Mouse (Mus musculus): ENCODE data around the gene Dip2a. TPM values are rescaled to one million over a fixed set of nuclear protein-coding genes. Genes with fewer than 3 reads are reported as not detected.

The Dip2a gene
- polyA plus RNA-seq, 1 experiment = 12.5 TPM

DNA sequence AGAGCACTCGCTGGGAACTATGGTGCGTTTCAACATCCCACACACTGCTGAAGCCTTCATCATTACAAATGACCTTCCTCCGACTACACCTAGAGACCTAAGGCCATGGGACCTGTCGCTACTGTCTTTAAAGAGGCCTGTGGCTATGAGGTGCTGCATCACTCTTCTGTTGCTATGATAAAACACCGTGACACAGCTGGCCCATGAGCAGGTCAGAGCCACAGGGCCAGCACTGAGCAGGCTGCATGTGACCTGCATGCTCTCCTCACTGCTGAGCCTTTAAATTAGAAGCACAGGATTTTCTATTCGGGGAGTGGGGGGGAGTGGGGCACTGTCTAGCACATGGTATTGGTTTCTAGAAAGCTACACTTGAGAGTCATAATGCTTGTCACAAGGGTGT lies 133.0 kb downstream of the Dip2a start:
- H3K9ac ChIP-seq (ENCODE audit: low read depth, poor library complexity, severe bottlenecking) = no peak overlapping the region
- no peak overlapping the region for H3K4me3 ChIP-seq (ENCODE audit: low read depth, low read length)
- H3K36me3 ChIP-seq (ENCODE audit: control insufficient read depth, insufficient read depth, low read length, poor library complexity, severe bottlenecking) = no peaks in the 10 kb centered on the region
- peaks cover 11% of the 10 kb centered on the region; the same call in 1 of the 2 replicates for H3K9me3 ChIP-seq (replicated peaks; ENCODE audit: control insufficient read depth, insufficient read depth, low read length, poor library complexity, severe bottlenecking)
- no peaks in the 10 kb centered on the region for H3K27me3 ChIP-seq (ENCODE audit: control insufficient read depth, insufficient read depth, low read length, poor library complexity, severe bottlenecking)
- TF ChIP-seq CTCF (IDR thresholded peaks at IDR 0.05; ENCODE audit: low read depth, low read length) (no peak), POLR2A (IDR thresholded peaks at IDR 0.05; ENCODE audit: insufficient read depth, low read length) (no peak), EP300 (IDR thresholded peaks at IDR 0.05; ENCODE audit: insufficient read depth, low read depth, low read length) (no peak)
- H3K27ac ChIP-seq (ENCODE audit: insufficient read depth, low read length) = no peak overlapping the region
- no peaks in the 10 kb centered on the region for H3K4me1 ChIP-seq (ENCODE audit: control insufficient read depth, insufficient read depth, low read length)

DNA sequence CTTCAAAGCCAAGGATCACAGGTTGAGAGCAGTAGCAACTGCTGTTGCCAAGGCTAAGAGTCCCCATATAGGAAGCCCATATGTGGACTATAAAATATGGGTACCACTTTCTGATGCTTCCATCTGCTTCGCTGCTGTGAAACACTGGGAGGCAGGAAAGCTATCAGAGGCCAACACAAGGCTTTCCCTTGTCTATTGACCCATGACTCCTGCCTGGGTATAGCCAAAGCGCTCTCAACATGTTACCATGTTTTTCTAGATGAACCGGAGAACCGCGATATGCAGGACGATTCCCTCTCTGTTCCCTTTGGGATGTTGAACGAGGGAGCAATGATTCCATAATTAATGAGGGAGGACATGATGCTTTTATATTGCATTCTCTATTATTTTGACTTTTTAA lies 134.3 kb downstream of the Dip2a start:
- H3K36me3 ChIP-seq (ENCODE audit: control insufficient read depth, insufficient read depth, low read length, poor library complexity, severe bottlenecking) = no peaks in the 10 kb centered on the region
- H3K4me3 ChIP-seq (ENCODE audit: low read depth, low read length) = no peak overlapping the region
- peaks cover 11% of the 10 kb centered on the region; the same call in 1 of the 2 replicates for H3K9me3 ChIP-seq (replicated peaks; ENCODE audit: control insufficient read depth, insufficient read depth, low read length, poor library complexity, severe bottlenecking)
- no peaks in the 10 kb centered on the region for H3K4me1 ChIP-seq (ENCODE audit: control insufficient read depth, insufficient read depth, low read length)
- H3K9ac ChIP-seq (ENCODE audit: low read depth, poor library complexity, severe bottlenecking) = no peak overlapping the region
- TF ChIP-seq EP300 (IDR thresholded peaks at IDR 0.05; ENCODE audit: insufficient read depth, low read depth, low read length) = no peak
- TF ChIP-seq CTCF (IDR thresholded peaks at IDR 0.05; ENCODE audit: low read depth, low read length) = no peak
- no peak for TF ChIP-seq POLR2A (IDR thresholded peaks at IDR 0.05; ENCODE audit: insufficient read depth, low read length)
- no peaks in the 10 kb centered on the region for H3K27me3 ChIP-seq (ENCODE audit: control insufficient read depth, insufficient read depth, low read length, poor library complexity, severe bottlenecking)
- H3K27ac ChIP-seq (ENCODE audit: insufficient read depth, low read length) = no peak overlapping the region

Other genes starting within 250 kb of the Dip2a start
- gene Slc5a4b, start 234.3 kb downstream of the Dip2a start, polyA plus RNA-seq (2011; ENCODE audit: insufficient read depth, insufficient read length, low read depth, missing spikeins) = not detected in 2 replicates
- not detected in 2 replicates for gene Slc5a4a, start 197.8 kb downstream of the Dip2a start, polyA plus RNA-seq (2011; ENCODE audit: insufficient read depth, insufficient read length, low read depth, missing spikeins)
- gene Prmt2, start 107.4 kb downstream of the Dip2a start, polyA plus RNA-seq (2011; ENCODE audit: insufficient read depth, insufficient read length, low read depth, missing spikeins) = 22.5 and 28.6 TPM in 2 replicates
- not detected in 2 replicates for gene S100b, start 91.4 kb downstream of the Dip2a start, polyA plus RNA-seq (2011; ENCODE audit: insufficient read depth, insufficient read length, low read depth, missing spikeins)
- gene AC141477.1, start 95.2 kb upstream of the Dip2a start, polyA plus RNA-seq (2011; ENCODE audit: insufficient read depth, insufficient read length, low read depth, missing spikeins) = 47.3 and 67.3 TPM in 2 replicates
- 42.2 and 47.0 TPM in 2 replicates for gene Pcnt, start 97.5 kb upstream of the Dip2a start, polyA plus RNA-seq (2011; ENCODE audit: insufficient read depth, insufficient read length, low read depth, missing spikeins)
- not detected in 2 replicates for gene 2610028H24Rik, start 103.8 kb upstream of the Dip2a start, polyA plus RNA-seq (2011; ENCODE audit: insufficient read depth, insufficient read length, low read depth, missing spikeins)
- 59.1 and 66.6 TPM in 2 replicates for gene Mcm3ap, start 123.6 kb upstream of the Dip2a start, polyA plus RNA-seq (2011; ENCODE audit: insufficient read depth, insufficient read length, low read depth, missing spikeins)
- gene Ybey, start 123.8 kb upstream of the Dip2a start, polyA plus RNA-seq (2011; ENCODE audit: insufficient read depth, insufficient read length, low read depth, missing spikeins) = 4.1 and 5.6 TPM in 2 replicates
- gene Lss, start 186.3 kb upstream of the Dip2a start, polyA plus RNA-seq (2011; ENCODE audit: insufficient read depth, insufficient read length, low read depth, missing spikeins) = 111 and 112 TPM in 2 replicates
- not detected in 2 replicates for gene Spatc1l, start 217.0 kb upstream of the Dip2a start, polyA plus RNA-seq (2011; ENCODE audit: insufficient read depth, insufficient read length, low read depth, missing spikeins)
- gene Ftcd, start 230.4 kb upstream of the Dip2a start, polyA plus RNA-seq (2011; ENCODE audit: insufficient read depth, insufficient read length, low read depth, missing spikeins) = not detected in 2 replicates

Measured in ES-Bruce4 (cell line).